Mouse (Mus musculus) hindbrain, embryonic 13.5 days (tissue): ENCODE measurements around the gene Tas2r110. TPM values are rescaled to one million over a fixed set of nuclear protein-coding genes. Genes with fewer than 3 reads are reported as not detected.

Experiments
- ATAC-seq: fragments of 200-750 bp; cut with Nextera tagmentation; 2 replicates; pipeline ENCODE4 v1.8.0; 2017; ENCODE audit warnings: moderate TSS enrichment; ENCODE audit not compliant: low FRiP score
- H3K27ac ChIP-seq: fragments of 300-500 bp; sonication (generic); 2 replicates; pipeline ENCODE4 v1.5.1; 2015; ENCODE audit warnings: inconsistent platforms, mild to moderate bottlenecking, moderate library complexity
- H3K27me3 ChIP-seq: fragments of 300-500 bp; sonication (generic); 2 replicates; pipeline ENCODE4 v1.6.1; 2015; ENCODE audit warnings: mild to moderate bottlenecking, inconsistent platforms
- H3K36me3 ChIP-seq: fragments of 300-500 bp; sonication (generic); 2 replicates; pipeline ENCODE4 v1.6.1; 2015; ENCODE audit warnings: mild to moderate bottlenecking, inconsistent platforms
- H3K4me1 ChIP-seq: fragments of 300-500 bp; sonication (generic); replicated peaks from 2 replicates; pipeline ENCODE4 v1.6.1; 2015; ENCODE audit warnings: inconsistent platforms
- H3K4me2 ChIP-seq: fragments of 300-500 bp; sonication (generic); 2 replicates; pipeline ENCODE4 v1.6.1; 2015; ENCODE audit warnings: inconsistent platforms, mild to moderate bottlenecking, moderate library complexity
- H3K4me3 ChIP-seq: fragments of 300-500 bp; sonication (generic); 2 replicates; pipeline ENCODE4 v1.5.1; 2015; ENCODE audit warnings: mild to moderate bottlenecking, inconsistent platforms
- H3K9ac ChIP-seq: fragments of 300-500 bp; sonication (generic); 2 replicates; pipeline ENCODE4 v1.6.1; 2015; ENCODE audit warnings: mild to moderate bottlenecking, inconsistent platforms
- H3K9me3 ChIP-seq: fragments of 300-500 bp; sonication (generic); 2 replicates; pipeline ENCODE4 v1.6.1; 2016; ENCODE audit warnings: inconsistent platforms
- WGBS: fragments of 180-500 bp; shearing (Covaris S2); methylation state at CpG from one replicate; pipeline ENCODE4 v1.1.7; 2015; 5-methylcytosine and 5-hydroxymethylcytosine counted together
- polyA plus RNA-seq: library from polyadenylated mRNA; unstranded; fragments of >200 nt; fragmentation: Nextera tagmentation; extraction: Ambion mirVana; gene quantifications from 2 replicates; pipeline ENCODE4 v1.2.1, GENCODE M21; 2015

Gene Tas2r110
- not detected in 2 replicates for polyA plus RNA-seq

DNA sequence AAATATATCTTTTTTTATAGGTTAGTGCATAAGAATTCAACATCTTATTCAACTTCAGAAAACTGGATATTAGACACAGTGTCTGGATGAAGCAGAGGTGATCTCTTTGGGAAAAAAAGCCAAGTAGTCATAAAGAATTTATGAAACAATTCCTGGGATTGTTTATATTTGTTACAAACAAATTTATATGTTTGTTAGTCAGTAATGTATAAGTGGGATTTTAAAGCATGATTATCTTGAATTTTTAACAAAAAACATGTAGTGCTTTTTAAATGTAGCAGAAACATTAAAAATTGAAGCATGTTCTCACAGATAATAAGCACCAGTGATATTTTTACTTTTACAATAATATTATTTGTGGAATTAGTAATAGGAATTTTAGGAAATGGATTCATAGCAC, at the start of gene Tas2r110:
Gene Tas2r110, plus strand, starts transcription at position 301 of the 400 bp plus-strand sequence.
- H3K27ac ChIP-seq = no peak within 1 kb of the TSS
- H3K4me2 ChIP-seq = no peak within 1 kb of the TSS
- no peak within 1 kb of the TSS for H3K9ac ChIP-seq
- no peaks in the 10 kb centered on the region for H3K9me3 ChIP-seq
- H3K4me1 ChIP-seq = no peaks in the 10 kb centered on the region
- H3K4me3 ChIP-seq = no peak within 1 kb of the TSS
- no peaks in the 10 kb centered on the region for H3K27me3 ChIP-seq
- no peaks in the 10 kb centered on the region for H3K36me3 ChIP-seq
- ATAC-seq = no peak

DNA sequence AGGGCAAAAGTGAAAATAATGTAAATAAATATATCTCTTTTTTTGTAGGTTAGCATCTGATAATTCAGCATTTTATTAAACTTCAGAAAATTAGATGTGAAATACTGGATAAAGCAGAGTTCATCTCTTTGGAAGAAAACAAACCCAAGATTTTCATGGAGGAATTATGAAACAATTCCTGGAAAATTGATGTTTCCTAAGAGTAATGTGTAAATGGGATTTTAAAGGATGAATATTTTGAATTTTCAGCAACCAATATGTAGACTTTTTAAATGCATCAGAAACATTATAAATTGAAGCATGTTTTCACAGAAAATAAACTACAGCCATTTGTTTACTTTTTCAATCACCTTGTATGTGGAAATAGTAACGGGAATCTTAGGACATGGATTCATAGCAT, 21.0 kb upstream of the Tas2r110 start, which contains the start of gene Tas2r123:
Gene Tas2r123, plus strand, starts transcription at position 301 of the 400 bp plus-strand sequence.
- WGBS = 74% methylated on average over 1 of the region's 1 CpGs

DNA sequence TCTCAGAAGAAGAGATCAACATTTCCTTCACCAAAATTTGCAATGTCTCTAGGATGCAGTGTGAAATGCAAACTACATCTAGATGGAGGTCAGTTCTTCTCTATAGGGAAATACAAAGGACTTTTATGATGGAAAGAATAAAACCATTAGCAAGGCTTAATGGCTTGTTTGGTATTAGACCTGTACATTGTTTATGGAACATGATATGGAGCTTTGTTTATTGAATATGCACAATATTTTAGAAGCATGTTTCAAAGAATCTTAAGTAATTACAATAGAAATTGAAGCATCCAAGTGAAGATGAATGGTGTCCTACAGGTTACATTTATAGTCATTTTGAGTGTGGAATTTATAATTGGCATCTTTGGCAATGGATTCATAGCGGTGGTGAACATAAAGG, 12.7 kb upstream of the Tas2r110 start, which contains the start of gene Tas2r116:
Gene Tas2r116, plus strand, starts transcription at position 301 of the 400 bp plus-strand sequence.
- WGBS = 81% methylated on average over 1 of the region's 1 CpGs
- H3K4me2 ChIP-seq = no peak within 1 kb of the TSS
- H3K4me3 ChIP-seq = no peak within 1 kb of the TSS
- no peak within 1 kb of the TSS for H3K27ac ChIP-seq
- H3K9ac ChIP-seq = no peak within 1 kb of the TSS
- ATAC-seq = no peak
- no peaks in the 10 kb centered on the region for H3K36me3 ChIP-seq
- no peaks in the 10 kb centered on the region for H3K27me3 ChIP-seq
- no peaks in the 10 kb centered on the region for H3K4me1 ChIP-seq
- H3K9me3 ChIP-seq = no peaks in the 10 kb centered on the region

More for the DNA sequence above, 21.0 kb upstream of the Tas2r110 start, which contains the start of gene Tas2r123:
- H3K4me1 ChIP-seq = no peaks in the 10 kb centered on the region
- no peak within 1 kb of the TSS for H3K4me3 ChIP-seq
- no peaks in the 10 kb centered on the region for H3K36me3 ChIP-seq
- no peak for ATAC-seq
- H3K9me3 ChIP-seq = no peaks in the 10 kb centered on the region
- no peaks in the 10 kb centered on the region for H3K27me3 ChIP-seq
- H3K9ac ChIP-seq = no peak within 1 kb of the TSS
- H3K27ac ChIP-seq = no peak within 1 kb of the TSS
- no peak within 1 kb of the TSS for H3K4me2 ChIP-seq

DNA sequence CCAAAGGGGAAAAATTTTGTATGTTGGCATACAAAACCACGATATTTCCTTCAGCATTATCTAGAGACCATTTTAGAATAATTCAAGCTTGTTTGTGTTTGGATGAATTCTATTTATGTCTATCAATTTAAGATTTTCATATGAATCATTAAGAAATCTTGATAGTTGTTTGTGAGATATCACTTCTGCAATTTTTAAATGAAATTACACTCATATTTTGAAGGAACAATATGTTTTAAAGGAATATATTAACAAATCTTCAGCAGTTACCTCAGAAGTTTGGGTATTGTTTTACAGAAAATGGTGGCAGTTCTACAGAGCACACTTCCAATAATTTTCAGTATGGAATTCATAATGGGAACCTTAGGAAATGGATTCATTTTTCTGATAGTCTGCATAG, 24.9 kb downstream of the Tas2r110 start, which contains the start of gene Tas2r113:
Gene Tas2r113, plus strand, starts transcription at position 301 of the 400 bp plus-strand sequence.
- Histone ChIP-seq H3K27ac (no peak within 1 kb of the TSS), H3K27me3 (no peaks in the 10 kb centered on the region), H3K9ac (no peak within 1 kb of the TSS), H3K4me2 (no peak within 1 kb of the TSS), H3K4me1 (no peaks in the 10 kb centered on the region), H3K36me3 (no peaks in the 10 kb centered on the region), H3K4me3 (no peak within 1 kb of the TSS), H3K9me3 (no peaks in the 10 kb centered on the region)
- WGBS = 85% methylated on average over 1 of the region's 1 CpGs
- no peak for ATAC-seq

DNA sequence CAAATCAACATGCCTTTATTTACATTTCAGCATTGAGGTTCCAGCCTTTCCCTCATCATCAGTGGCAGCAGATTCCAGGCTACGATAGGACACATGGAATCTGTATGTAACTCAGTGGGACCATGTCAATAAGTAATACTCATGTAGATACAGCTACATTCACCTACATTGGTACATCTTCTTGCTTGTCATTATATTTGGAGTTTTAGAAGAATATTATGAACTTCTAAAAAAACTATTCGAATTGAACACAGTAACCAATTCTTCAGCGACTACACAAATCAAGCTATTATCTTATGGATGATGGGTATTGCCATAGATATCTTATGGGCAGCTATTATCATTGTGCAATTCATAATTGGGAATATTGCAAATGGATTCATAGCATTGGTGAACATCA, 41.5 kb downstream of the Tas2r110 start, which contains the start of gene Tas2r125:
Gene Tas2r125, plus strand, starts transcription at position 301 of the 400 bp plus-strand sequence.
- Histone ChIP-seq H3K27ac (no peak within 1 kb of the TSS), H3K9ac (no peak within 1 kb of the TSS), H3K36me3 (no peaks in the 10 kb centered on the region), H3K27me3 (no peaks in the 10 kb centered on the region), H3K9me3 (no peaks in the 10 kb centered on the region), H3K4me1 (no peaks in the 10 kb centered on the region), H3K4me3 (no peak within 1 kb of the TSS), H3K4me2 (no peak within 1 kb of the TSS)
- ATAC-seq = no peak
- 81% methylated on average over 3 of the region's 3 CpGs for WGBS

Other genes with a start within 250 kb of the Tas2r110 start
- gene A630073D07Rik, start 216.5 kb upstream of the Tas2r110 start, polyA plus RNA-seq = not detected in 2 replicates
- not detected in 2 replicates for gene Tas2r120, start 211.1 kb upstream of the Tas2r110 start, polyA plus RNA-seq
- gene Tas2r121, start 167.0 kb upstream of the Tas2r110 start, polyA plus RNA-seq = not detected in 2 replicates
- not detected in 2 replicates for gene Tas2r122, start 156.1 kb upstream of the Tas2r110 start, polyA plus RNA-seq
- not detected in 2 replicates for gene Tas2r115, start 130.0 kb upstream of the Tas2r110 start, polyA plus RNA-seq
- gene Tas2r124, start 113.3 kb upstream of the Tas2r110 start, polyA plus RNA-seq = not detected in 2 replicates
- not detected in 2 replicates for gene Tas2r102, start 105.9 kb upstream of the Tas2r110 start, polyA plus RNA-seq
- gene Tas2r136, start 89.8 kb upstream of the Tas2r110 start, polyA plus RNA-seq = not detected in 2 replicates
- gene Tas2r117, start 65.2 kb upstream of the Tas2r110 start, polyA plus RNA-seq = not detected in 2 replicates
- not detected in 2 replicates for gene Tas2r123, start 20.9 kb upstream of the Tas2r110 start, polyA plus RNA-seq
- not detected in 2 replicates for gene Tas2r116, start 12.6 kb upstream of the Tas2r110 start, polyA plus RNA-seq
- gene Tas2r113, start 25.0 kb downstream of the Tas2r110 start, polyA plus RNA-seq = not detected in 2 replicates
- not detected in 2 replicates for gene Tas2r125, start 41.6 kb downstream of the Tas2r110 start, polyA plus RNA-seq
- gene Tas2r129, start 83.1 kb downstream of the Tas2r110 start, polyA plus RNA-seq = not detected in 2 replicates
- gene Tas2r131, start 89.9 kb downstream of the Tas2r110 start, polyA plus RNA-seq = not detected in 2 replicates
- gene Tas2r109, start 113.0 kb downstream of the Tas2r110 start, polyA plus RNA-seq = not detected in 2 replicates
- not detected in 2 replicates for gene Tas2r103, start 169.1 kb downstream of the Tas2r110 start, polyA plus RNA-seq
- gene Tas2r140, start 187.8 kb downstream of the Tas2r110 start, polyA plus RNA-seq = not detected in 2 replicates
- gene Smim10l1, start 236.9 kb downstream of the Tas2r110 start, polyA plus RNA-seq = 133 and 138 TPM in 2 replicates